Mouse (Mus musculus) liver, postnatal 0 days (tissue): ENCODE measurements at regions not wholly inside any gene's neighbourhood (a gene's known extent, or its start where the extent isn't known, plus 50 kb on each side); places are given as distances from the start of the nearest gene placed in this dataset.

Experiments
- ATAC-seq: fragments of 200-750 bp; cut with Nextera tagmentation; 2 replicates; pipeline ENCODE4 v1.8.0; 2017; ENCODE audit warnings: mild to moderate bottlenecking, moderate library complexity
- DNase-seq: peaks from one replicate; pipeline ENCODE4 v3.0.0-alpha.2; 2016
- H3K27ac ChIP-seq: fragments of 300-500 bp; sonication (generic); 2 replicates; pipeline ENCODE4 v1.5.1; 2014; ENCODE audit warnings: antibody characterized with exemption, moderate library complexity, mild to moderate bottlenecking, low read depth
- H3K27me3 ChIP-seq: fragments of 300-500 bp; sonication (generic); 2 replicates; pipeline ENCODE4 v1.6.1; 2014; ENCODE audit warnings: low read length, control low read depth, mixed read lengths; ENCODE audit not compliant: insufficient read depth
- H3K36me3 ChIP-seq: fragments of 300-500 bp; sonication (generic); replicated peaks from 2 replicates; pipeline ENCODE4 v1.6.1; 2014; ENCODE audit warnings: mild to moderate bottlenecking, control low read depth, low read length, moderate library complexity, mixed read lengths; ENCODE audit not compliant: insufficient read depth
- H3K4me1 ChIP-seq: fragments of 300-500 bp; sonication (generic); 2 replicates; pipeline ENCODE4 v1.6.1; 2014; ENCODE audit warnings: antibody characterized with exemption, mild to moderate bottlenecking, control low read depth; ENCODE audit not compliant: insufficient read depth
- H3K4me2 ChIP-seq: fragments of 300-500 bp; sonication (generic); 2 replicates; pipeline ENCODE4 v1.6.1; 2014; ENCODE audit warnings: low read depth, mild to moderate bottlenecking, low read length, moderate library complexity, mixed read lengths
- H3K4me3 ChIP-seq: fragments of 300-500 bp; sonication (generic); 2 replicates; pipeline ENCODE4 v1.5.1; 2014; ENCODE audit warnings: low read depth, low read length
- H3K9ac ChIP-seq: fragments of 300-500 bp; sonication (generic); replicated peaks from 2 replicates; pipeline ENCODE4 v1.6.1; 2014; ENCODE audit warnings: mild to moderate bottlenecking, moderate library complexity
- H3K9me3 ChIP-seq: fragments of 300-500 bp; sonication (generic); 2 replicates; pipeline ENCODE4 v1.6.1; 2016; ENCODE audit warnings: mild to moderate bottlenecking, control low read depth, low read length, mixed read lengths
- CTCF ChIP-seq: sonication (generic); IDR thresholded peaks from 2 replicates; pipeline ENCODE4 v1.5.1; 2016; ENCODE audit warnings: antibody characterized with exemption, low read depth
- EP300 ChIP-seq: IDR thresholded peaks from 2 replicates; pipeline ENCODE4 v1.6.1; 2016; ENCODE audit warnings: antibody characterized with exemption, low read depth, mild to moderate bottlenecking
- WGBS: fragments of 180-500 bp; shearing (Covaris S2); extraction: QIAGEN DNeasy Blood & Tissue Kit; methylation state at CpG from one replicate; pipeline ENCODE4 v1.1.7; 2014; ENCODE audit not compliant: insufficient replicate concordance; 5-methylcytosine and 5-hydroxymethylcytosine counted together

- no peak for ATAC-seq
- Histone ChIP-seq H3K9ac (no peak overlapping the region), H3K4me1 (no peaks in the 10 kb centered on the region), H3K4me3 (no peak overlapping the region), H3K4me2 (no peak overlapping the region), H3K27ac (no peak overlapping the region), H3K9me3 (no peaks in the 10 kb centered on the region), H3K36me3 (no peaks in the 10 kb centered on the region), H3K27me3 (no peaks in the 10 kb centered on the region)
- 86% methylated on average over 3 of the region's 3 CpGs for WGBS
- no peak for DNase-seq
- TF ChIP-seq EP300 (no peak), CTCF (no peak)
These were observed 145.8 kb upstream of the Bank1 start for GRCm38 (mm10) chr3:136471693-136472092.

GRCm38 (mm10) chr3:136462747-136463146 lies 136.9 kb upstream of the Bank1 start:
- 46% methylated on average over 3 of the region's 3 CpGs for WGBS
- H3K36me3 ChIP-seq: no peaks in the 10 kb centered on the region

GRCm38 (mm10) chr3:136456471-136457117 lies 130.7 kb upstream of the Bank1 start:
- Histone ChIP-seq H3K27me3 (no peaks in the 10 kb centered on the region), H3K4me2 (no peak overlapping the region), H3K4me3 (no peak overlapping the region), H3K9ac (no peak overlapping the region), H3K9me3 (no peaks in the 10 kb centered on the region), H3K27ac (no peak overlapping the region), H3K4me1 (no peaks in the 10 kb centered on the region), H3K36me3 (no peaks in the 10 kb centered on the region)
- no peak for TF ChIP-seq EP300
- no peak for TF ChIP-seq CTCF
- DNase-seq: no peak
- ATAC-seq: no peak
- WGBS: 81% methylated on average over 10 of the region's 10 CpGs

More at GRCm38 (mm10) chr3:136462747-136463146, 136.9 kb upstream of the Bank1 start:
- TF ChIP-seq CTCF: no peak
- no peak for TF ChIP-seq EP300
- DNase-seq (no peak), ATAC-seq (no peak)
- H3K27me3 ChIP-seq: no peaks in the 10 kb centered on the region
- no peak overlapping the region for H3K4me3 ChIP-seq
- H3K4me1 ChIP-seq: no peaks in the 10 kb centered on the region
- no peak overlapping the region for H3K27ac ChIP-seq
- no peak overlapping the region for H3K9ac ChIP-seq
- no peaks in the 10 kb centered on the region for H3K9me3 ChIP-seq
- H3K4me2 ChIP-seq: no peak overlapping the region

GRCm38 (mm10) chr3:136455651-136456470 lies 130.0 kb upstream of the Bank1 start:
- no peaks in the 10 kb centered on the region for H3K36me3 ChIP-seq
- H3K4me3 ChIP-seq: no peak overlapping the region
- no peak overlapping the region for H3K9ac ChIP-seq
- ATAC-seq (no peak), DNase-seq (no peak)
- H3K4me2 ChIP-seq: no peak overlapping the region
- no peaks in the 10 kb centered on the region for H3K4me1 ChIP-seq
- H3K9me3 ChIP-seq: no peaks in the 10 kb centered on the region
- TF ChIP-seq EP300: no peak
- H3K27ac ChIP-seq: no peak overlapping the region
- 66% methylated on average over 7 of the region's 7 CpGs for WGBS
- no peaks in the 10 kb centered on the region for H3K27me3 ChIP-seq

GRCm38 (mm10) chr3:136454967-136455366 lies 129.1 kb upstream of the Bank1 start:
- Histone ChIP-seq H3K4me1 (no peaks in the 10 kb centered on the region), H3K27ac (no peak overlapping the region), H3K4me2 (no peak overlapping the region), H3K4me3 (no peak overlapping the region), H3K36me3 (no peaks in the 10 kb centered on the region), H3K9me3 (no peaks in the 10 kb centered on the region), H3K9ac (no peak overlapping the region), H3K27me3 (no peaks in the 10 kb centered on the region)
- no peak for DNase-seq
- TF ChIP-seq EP300 (no peak), CTCF (no peak)
- WGBS: 70% methylated on average over 3 of the region's 3 CpGs
- no peak for ATAC-seq

DNA sequence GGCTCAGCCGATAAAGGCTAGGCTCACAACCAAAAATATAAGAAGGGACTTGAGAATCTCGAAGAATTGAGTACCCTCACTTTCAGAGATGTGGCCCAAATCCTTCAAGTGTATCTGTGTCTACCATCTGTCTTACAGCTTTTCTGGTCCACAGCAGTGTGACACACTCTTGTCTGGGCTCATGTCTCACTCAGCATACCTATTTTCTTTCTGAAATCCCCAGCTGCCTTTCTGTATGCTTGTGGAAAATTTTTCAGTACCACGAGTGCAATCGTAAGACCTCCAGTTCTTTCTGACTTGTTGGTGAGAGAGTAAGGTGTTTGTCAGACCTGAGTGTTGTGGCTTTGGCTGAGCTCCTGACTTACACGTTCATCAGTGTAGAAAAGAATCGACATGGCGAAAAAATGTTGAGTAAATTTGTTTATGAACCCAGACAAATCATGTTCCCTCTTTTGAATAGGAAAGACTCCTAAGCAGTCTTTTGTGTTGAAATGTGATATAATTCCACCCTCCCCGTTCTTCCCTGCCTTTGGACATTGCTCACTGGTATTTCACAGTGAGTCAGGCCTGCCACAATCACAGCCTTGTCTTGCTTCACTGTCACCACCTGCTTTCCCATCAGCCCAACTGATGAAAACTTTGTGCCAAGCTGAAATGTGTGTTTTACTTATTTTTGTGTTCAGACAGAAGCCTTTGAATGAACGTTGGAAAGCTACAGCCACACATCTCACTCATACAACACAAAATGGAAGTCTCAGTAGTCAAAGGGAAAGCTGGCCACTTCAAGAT lies 125.3 kb upstream of the Bank1 start:
- Histone ChIP-seq H3K9me3 (no peaks in the 10 kb centered on the region), H3K9ac (no peak overlapping the region), H3K27ac (no peak overlapping the region), H3K4me3 (no peak overlapping the region), H3K4me2 (no peak overlapping the region), H3K4me1 (no peaks in the 10 kb centered on the region), H3K36me3 (no peaks in the 10 kb centered on the region), H3K27me3 (no peaks in the 10 kb centered on the region)
- ATAC-seq (no peak), DNase-seq (no peak)
- no peak for TF ChIP-seq CTCF
- no peak for TF ChIP-seq EP300
- WGBS: 67% methylated on average over 9 of the region's 9 CpGs
